Mouse (Mus musculus): ENCODE data around the gene Stk32b.

- TF ChIP-seq CHD2 (IDR thresholded peaks at IDR 0.05; ENCODE audit: low read depth, low read length): no peak
- no peak for TF ChIP-seq HCFC1 (IDR thresholded peaks at IDR 0.05; ENCODE audit: borderline replicate concordance, insufficient read depth, low read length)
- no peak for TF ChIP-seq ZNF384 (IDR thresholded peaks at IDR 0.05; ENCODE audit: low read depth, low read length)
Measured at GRCm38 (mm10) chr5:37725220-37725886, 8.4 kb upstream of the Stk32b start.

Data from ES-E14 (cell line).